Mouse (Mus musculus) cortical plate, adult 2 months (tissue): Measurements from ENCODE around the gene Kansl3. TPM values are rescaled to one million over a fixed set of nuclear protein-coding genes. Genes with fewer than 3 reads are reported as not detected.

Experiments used
- H3K27ac ChIP-seq: fragments of 200-500 bp; 2 replicates; pipeline ENCODE4 v1.5.1; 2012; ENCODE audit warnings: low read length, control low read depth, inconsistent platforms; ENCODE audit not compliant: insufficient read depth
- H3K4me1 ChIP-seq: fragments of 200-500 bp; 2 replicates; pipeline ENCODE4 v1.6.1; 2011; ENCODE audit warnings: low read length; ENCODE audit not compliant: control insufficient read depth, insufficient read depth
- H3K4me3 ChIP-seq: fragments of 200-500 bp; 2 replicates; pipeline ENCODE4 v1.5.1; 2011; ENCODE audit warnings: mild to moderate bottlenecking, low read length, control low read depth; ENCODE audit not compliant: insufficient read depth
- CTCF ChIP-seq: fragments of 200-500 bp; IDR thresholded peaks from 2 replicates; pipeline ENCODE4 v1.5.1; 2011; ENCODE audit warnings: mild to moderate bottlenecking, control low read depth, low read length; ENCODE audit not compliant: insufficient read depth; ENCODE audit errors: extremely low read depth
- POLR2A ChIP-seq: fragments of 200-500 bp; IDR thresholded peaks from 2 replicates; pipeline ENCODE4 v1.6.1; 2011; ENCODE audit warnings: mild to moderate bottlenecking, low read length, control low read depth; ENCODE audit not compliant: insufficient read depth; ENCODE audit errors: extremely low read depth
- polyA plus RNA-seq: library from polyadenylated mRNA; depleted of rRNA; stranded (reverse); fragments of >200 nt; gene quantifications from 2 replicates; pipeline ENCODE4 v1.2.3, GENCODE M21; 2012

Kansl3 gene
- polyA plus RNA-seq, 1 experiment: 63.6 TPM

GRCm38 (mm10) chr1:36323746-36324448 lies 45.1 kb downstream of the Kansl3 start:
- Histone ChIP-seq H3K4me3 (no peak overlapping the region), H3K27ac (no peak overlapping the region), H3K4me1 (0 out of 2 replicates have a peak, but pooled peaks cover 1% of the 10 kb centered on the region)
- TF ChIP-seq POLR2A (no peak), CTCF (peak; percentile 81)

- no peak for TF ChIP-seq CTCF
- TF ChIP-seq POLR2A: no peak
- Histone ChIP-seq H3K4me1 (no peaks in the 10 kb centered on the region), H3K27ac (no peak overlapping the region), H3K4me3 (no peak overlapping the region)
Observed at GRCm38 (mm10) chr1:36323076-36323475, 45.9 kb downstream of the Kansl3 start.

- TF ChIP-seq CTCF (peak; percentile 47), POLR2A (no peak)
- Histone ChIP-seq H3K4me1 (no peaks in the 10 kb centered on the region), H3K27ac (no peak overlapping the region), H3K4me3 (no peak overlapping the region)
Observed at GRCm38 (mm10) chr1:36321829-36322573, 47.0 kb downstream of the Kansl3 start.

- H3K4me1 ChIP-seq: no peaks in the 10 kb centered on the region
- H3K4me3 ChIP-seq: no peak overlapping the region
- H3K27ac ChIP-seq: no peak overlapping the region
- TF ChIP-seq POLR2A: no peak
- TF ChIP-seq CTCF: no peak
Observed at GRCm38 (mm10) chr1:36321164-36321563, 47.8 kb downstream of the Kansl3 start.

- Histone ChIP-seq H3K27ac (no peak overlapping the region), H3K4me1 (no peaks in the 10 kb centered on the region), H3K4me3 (no peak overlapping the region)
- TF ChIP-seq CTCF (no peak), POLR2A (no peak)
Observed at GRCm38 (mm10) chr1:36315776-36316100, 53.2 kb downstream of the Kansl3 start.

- Histone ChIP-seq H3K27ac (no peak overlapping the region), H3K4me3 (no peak overlapping the region), H3K4me1 (no peaks in the 10 kb centered on the region)
- no peak for TF ChIP-seq CTCF
- TF ChIP-seq POLR2A: no peak
Observed at GRCm38 (mm10) chr1:36314959-36315775, 53.8 kb downstream of the Kansl3 start.

- Histone ChIP-seq H3K4me3 (no peak overlapping the region), H3K27ac (peak overlapping the region; percentile 51), H3K4me1 (no peaks in the 10 kb centered on the region)
- TF ChIP-seq CTCF (no peak), POLR2A (no peak)
Observed at GRCm38 (mm10) chr1:36309498-36309901, 59.5 kb downstream of the Kansl3 start.

- Histone ChIP-seq H3K27ac (0 out of 2 replicates have a peak overlapping the region, but pooled peaks have one; percentile 14), H3K4me3 (peak overlapping the region; percentile 65), H3K4me1 (no peaks in the 10 kb centered on the region)
- TF ChIP-seq POLR2A: no peak
- no peak for TF ChIP-seq CTCF
Observed at GRCm38 (mm10) chr1:36308966-36309475, 60.0 kb downstream of the Kansl3 start.

- Histone ChIP-seq H3K4me1 (no peaks in the 10 kb centered on the region), H3K27ac (0 out of 2 replicates have a peak overlapping the region, but pooled peaks have one; percentile 14), H3K4me3 (peak overlapping the region; percentile 65)
- TF ChIP-seq POLR2A (no peak), CTCF (no peak)
Observed at GRCm38 (mm10) chr1:36308451-36308901, 60.5 kb downstream of the Kansl3 start.
